Mouse (Mus musculus) intestine, embryonic 15.5 days (tissue): Measurements from ENCODE around the gene Aldh1a7. TPM values are rescaled to one million over a fixed set of nuclear protein-coding genes. Genes with fewer than 3 reads are reported as not detected.
"Not testable (repeated sequence)": the region's sequence is repeated elsewhere in the genome, so short reads cannot be mapped to it uniquely, and the experiment has no call there.

Experiments
- ATAC-seq: fragments of 200-750 bp; cut with Nextera tagmentation; 2 replicates; pipeline ENCODE4 v1.8.0; 2017; ENCODE audit warnings: moderate TSS enrichment, moderate library complexity
- H3K27ac ChIP-seq: fragments of 300-500 bp; sonication (generic); 2 replicates; pipeline ENCODE4 v1.5.1; 2015; ENCODE audit warnings: mild to moderate bottlenecking, inconsistent platforms
- H3K27me3 ChIP-seq: fragments of 300-500 bp; sonication (generic); replicated peaks from 2 replicates; pipeline ENCODE4 v1.6.1; 2015; ENCODE audit warnings: inconsistent platforms
- H3K36me3 ChIP-seq: fragments of 300-500 bp; sonication (generic); 2 replicates; pipeline ENCODE4 v1.6.1; 2015; ENCODE audit warnings: inconsistent platforms
- H3K4me1 ChIP-seq: fragments of 300-500 bp; sonication (generic); replicated peaks from 2 replicates; pipeline ENCODE4 v1.6.1; 2015; ENCODE audit warnings: inconsistent platforms
- H3K4me2 ChIP-seq: fragments of 300-500 bp; sonication (generic); replicated peaks from 2 replicates; pipeline ENCODE4 v1.6.1; 2015; ENCODE audit warnings: mild to moderate bottlenecking, inconsistent platforms
- H3K4me3 ChIP-seq: fragments of 300-500 bp; sonication (generic); replicated peaks from 2 replicates; pipeline ENCODE4 v1.5.1; 2015; ENCODE audit warnings: inconsistent platforms
- H3K9ac ChIP-seq: fragments of 300-500 bp; sonication (generic); 2 replicates; pipeline ENCODE4 v1.6.1; 2015; ENCODE audit warnings: inconsistent platforms
- H3K9me3 ChIP-seq: fragments of 300-500 bp; sonication (generic); 2 replicates; pipeline ENCODE4 v1.6.1; 2016; ENCODE audit warnings: inconsistent platforms
- WGBS: fragments of 180-500 bp; shearing (Covaris S2); methylation state at CpG from one replicate; pipeline ENCODE4 v1.1.7; 2015; 5-methylcytosine and 5-hydroxymethylcytosine counted together
- polyA plus RNA-seq: library from polyadenylated mRNA; unstranded; fragments of >200 nt; fragmentation: Nextera tagmentation; extraction: Ambion mirVana; gene quantifications from 2 replicates; pipeline ENCODE4 v1.2.1, GENCODE M21; 2015

Aldh1a7 gene
- polyA plus RNA-seq, 1 experiment from 2014 or later = 11.8 TPM

- no peak for ATAC-seq
- Histone ChIP-seq H3K4me2 (no peak overlapping the region), H3K4me3 (no peak overlapping the region), H3K27me3 (no peaks in the 10 kb centered on the region), H3K36me3 (no peaks in the 10 kb centered on the region), H3K9me3 (no peaks in the 10 kb centered on the region), H3K4me1 (no peaks in the 10 kb centered on the region), H3K27ac (no peak overlapping the region), H3K9ac (no peak overlapping the region)
These were observed 20.2 kb downstream of the Aldh1a7 start for GRCm38 (mm10) chr19:20707159-20707558.

GRCm38 (mm10) chr19:20706747-20707146 lies 20.6 kb downstream of the Aldh1a7 start:
- Histone ChIP-seq H3K4me3 (no peak overlapping the region), H3K36me3 (no peaks in the 10 kb centered on the region), H3K4me1 (no peaks in the 10 kb centered on the region), H3K9me3 (no peaks in the 10 kb centered on the region), H3K27ac (no peak overlapping the region), H3K4me2 (no peak overlapping the region), H3K27me3 (no peaks in the 10 kb centered on the region), H3K9ac (no peak overlapping the region)
- 84% methylated on average over 4 of the region's 4 CpGs for WGBS
- ATAC-seq = no peak

GRCm38 (mm10) chr19:20702074-20702473 lies 25.3 kb downstream of the Aldh1a7 start:
- WGBS = 75% methylated on average over 3 of the region's 3 CpGs
- no peak overlapping the region for H3K9ac ChIP-seq
- H3K4me2 ChIP-seq = no peak overlapping the region
- no peak overlapping the region for H3K4me3 ChIP-seq
- no peak overlapping the region for H3K27ac ChIP-seq
- no peaks in the 10 kb centered on the region for H3K27me3 ChIP-seq
- no peaks in the 10 kb centered on the region for H3K4me1 ChIP-seq
- no peaks in the 10 kb centered on the region for H3K36me3 ChIP-seq
- ATAC-seq = no peak
- H3K9me3 ChIP-seq = no peaks in the 10 kb centered on the region

GRCm38 (mm10) chr19:20677697-20678355 lies 49.5 kb downstream of the Aldh1a7 start:
- Histone ChIP-seq H3K9ac (no peak overlapping the region), H3K27ac (no peak overlapping the region), H3K4me1 (no peaks in the 10 kb centered on the region), H3K4me3 (no peak overlapping the region), H3K9me3 (no peaks in the 10 kb centered on the region), H3K4me2 (no peak overlapping the region), H3K36me3 (no peaks in the 10 kb centered on the region), H3K27me3 (no peaks in the 10 kb centered on the region)
- 56% methylated on average over 3 of the region's 3 CpGs for WGBS
- peak; percentile 72 for ATAC-seq

- Histone ChIP-seq H3K27me3 (no peaks in the 10 kb centered on the region), H3K9me3 (no peaks in the 10 kb centered on the region), H3K27ac (peak overlapping the region; percentile 24; the same call in 1 of the 2 replicates), H3K36me3 (no peaks in the 10 kb centered on the region), H3K9ac (no peak overlapping the region), H3K4me1 (no peaks in the 10 kb centered on the region), H3K4me3 (no peak overlapping the region), H3K4me2 (no peak overlapping the region)
- ATAC-seq = peak; percentile 93
- WGBS = 29% methylated on average over 3 of the region's 3 CpGs
These were observed 73.1 kb downstream of the Aldh1a7 start for GRCm38 (mm10) chr19:20654141-20654873.

GRCm38 (mm10) chr19:20653082-20653676 lies 74.2 kb downstream of the Aldh1a7 start:
- Histone ChIP-seq H3K27ac (peak overlapping the region; percentile 24), H3K9me3 (no peaks in the 10 kb centered on the region), H3K9ac (no peak overlapping the region), H3K4me2 (no peak overlapping the region), H3K4me3 (no peak overlapping the region), H3K4me1 (no peaks in the 10 kb centered on the region), H3K27me3 (no peaks in the 10 kb centered on the region), H3K36me3 (no peaks in the 10 kb centered on the region)
- WGBS = 55% methylated on average over 1 of the region's 1 CpGs
- ATAC-seq = peak; percentile 48

GRCm38 (mm10) chr19:20650008-20650407 lies 77.4 kb downstream of the Aldh1a7 start:
- WGBS = 15% methylated on average over 2 of the region's 2 CpGs

GRCm38 (mm10) chr19:20647496-20647895 lies 79.9 kb downstream of the Aldh1a7 start:
- ATAC-seq, H3K9ac ChIP-seq, H3K27ac ChIP-seq, H3K4me1 ChIP-seq, H3K36me3 ChIP-seq, H3K27me3 ChIP-seq, H3K4me2 ChIP-seq, H3K4me3 ChIP-seq, H3K9me3 ChIP-seq: not testable (repeated sequence)

More at GRCm38 (mm10) chr19:20650008-20650407, 77.4 kb downstream of the Aldh1a7 start:
- no peaks in the 10 kb centered on the region for H3K4me1 ChIP-seq
- no peak overlapping the region for H3K4me2 ChIP-seq
- H3K9me3 ChIP-seq = no peaks in the 10 kb centered on the region
- ATAC-seq = no peak
- no peaks in the 10 kb centered on the region for H3K27me3 ChIP-seq
- no peak overlapping the region for H3K9ac ChIP-seq
- H3K36me3 ChIP-seq = no peaks in the 10 kb centered on the region
- no peak overlapping the region for H3K27ac ChIP-seq
- no peak overlapping the region for H3K4me3 ChIP-seq

- no peak for ATAC-seq
- Histone ChIP-seq H3K27ac (no peak overlapping the region), H3K9me3 (no peaks in the 10 kb centered on the region), H3K36me3 (no peaks in the 10 kb centered on the region), H3K27me3 (no peaks in the 10 kb centered on the region), H3K9ac (no peak overlapping the region), H3K4me1 (no peaks in the 10 kb centered on the region), H3K4me2 (no peak overlapping the region), H3K4me3 (no peak overlapping the region)
- WGBS = 69% methylated on average over 3 of the region's 3 CpGs
These were observed 83.0 kb downstream of the Aldh1a7 start for GRCm38 (mm10) chr19:20644346-20644745.

Other genes starting within 250 kb of the Aldh1a7 start
- 84.5 and 86.9 TPM in 2 replicates for gene Aldh1a1, start 234.8 kb downstream of the Aldh1a7 start, polyA plus RNA-seq
- 0.11 TPM in 1 of 2 replicates, not detected in the other for gene Tmc1, start 226.6 kb upstream of the Aldh1a7 start, polyA plus RNA-seq